Mouse (Mus musculus) ES-E14 (cell line): ENCODE data around the gene Smchd1. TPM values are rescaled to one million over a fixed set of nuclear protein-coding genes. Genes with fewer than 3 reads are reported as not detected.

Source experiments
- DNase-seq: peaks from one replicate; pipeline ENCODE4 v3.0.0-alpha.2; 2013; ENCODE audit warnings: low read depth, low spot score
- H3K27ac ChIP-seq: 2 replicates; pipeline ENCODE4 v1.5.1; 2012; ENCODE audit warnings: low read depth, mild to moderate bottlenecking, low read length, moderate library complexity, mixed read lengths; ENCODE audit not compliant: poor library complexity, insufficient read depth, severe bottlenecking
- H3K36me3 ChIP-seq: 2 replicates; pipeline ENCODE4 v1.6.1; 2012; ENCODE audit warnings: mild to moderate bottlenecking, low read length, moderate library complexity, mixed read lengths; ENCODE audit not compliant: control insufficient read depth, poor library complexity, insufficient read depth, severe bottlenecking
- H3K4me1 ChIP-seq, 2 experiments: fragments of 150-350 bp in 1 of 2; sonication (generic) in 1 of 2; 2 replicates each; pipeline ENCODE4 v1.6.1; 2012; ENCODE audit warnings: low read length in 2 of 2, mild to moderate bottlenecking in 1 of 2, mixed read lengths in 1 of 2; ENCODE audit not compliant: control insufficient read depth in 2 of 2, insufficient read depth in 2 of 2, poor library complexity in 1 of 2
- H3K4me3 ChIP-seq, 2 experiments: fragments of 150-350 bp in 1 of 2; sonication (generic) in 1 of 2; 2 replicates each; pipeline ENCODE4 v1.5.1; 2012; ENCODE audit warnings: low read length in 2 of 2, low read depth in 1 of 2, mild to moderate bottlenecking in 1 of 2, mixed read lengths in 1 of 2; ENCODE audit not compliant: insufficient read depth in 1 of 2, poor library complexity in 1 of 2, severe bottlenecking in 1 of 2
- H3K9ac ChIP-seq: 2 replicates; pipeline ENCODE4 v1.6.1; 2012; ENCODE audit warnings: low read depth, mild to moderate bottlenecking, low read length, mixed read lengths; ENCODE audit not compliant: poor library complexity, insufficient read depth, severe bottlenecking
- H3K9me3 ChIP-seq: fragments of 150-350 bp; sonication (generic); 2 replicates; pipeline ENCODE4 v1.6.1; 2012; ENCODE audit warnings: low read depth, mild to moderate bottlenecking, low read length; ENCODE audit not compliant: control insufficient read depth, insufficient read depth
- CHD2 ChIP-seq: IDR thresholded peaks from 2 replicates; pipeline ENCODE4 v1.6.1; 2014; ENCODE audit warnings: mild to moderate bottlenecking, low read depth, low read length, inconsistent platforms
- HCFC1 ChIP-seq: IDR thresholded peaks from 2 replicates; pipeline ENCODE4 v1.6.1; 2012; ENCODE audit warnings: low read length, inconsistent platforms, borderline replicate concordance; ENCODE audit not compliant: insufficient read depth
- MAFK ChIP-seq: IDR thresholded peaks from 2 replicates; pipeline ENCODE4 v1.6.1; 2014; ENCODE audit warnings: mild to moderate bottlenecking, low read depth, low read length, inconsistent platforms; ENCODE audit not compliant: insufficient read depth
- ZC3H11A ChIP-seq: IDR thresholded peaks from 2 replicates; pipeline ENCODE4 v1.6.1; 2012; ENCODE audit warnings: low read depth, mild to moderate bottlenecking, inconsistent platforms, low read length, borderline replicate concordance
- ZNF384 ChIP-seq: IDR thresholded peaks from 2 replicates; pipeline ENCODE4 v1.6.1; 2012; ENCODE audit warnings: low read depth, low read length, inconsistent platforms
- in situ Hi-C, 2 experiments: fragments of 600-800 bp; cut with MboI; formaldehyde crosslinking; loops; one replicate each; pipeline ENCODE4 v1.15.1; 2025; ENCODE audit warnings: low sequenced_read_pairs in 2 of 2, inconsistent platforms in 1 of 2; ENCODE audit not compliant: unreplicated experiment in 2 of 2
- total RNA-seq: library from RNA; depleted of rRNA; stranded (reverse); fragments of 300-350 nt; gene quantifications from 2 replicates; pipeline ENCODE4 v1.2.3, GENCODE M21; 2012; rRNA removed

Smchd1 gene
- total RNA-seq, 1 experiment: 41.0 TPM

- no peaks in the 10 kb centered on the region for H3K9me3 ChIP-seq
- TF ChIP-seq HCFC1: no peak
- in situ Hi-C loops: no loop called here
- no peaks in the 10 kb centered on the region for H3K4me1 ChIP-seq
- DNase-seq: no peak
- H3K36me3 ChIP-seq: no peaks in the 10 kb centered on the region
- no peak overlapping the region for H3K9ac ChIP-seq
- no peak overlapping the region for H3K4me3 ChIP-seq
- H3K27ac ChIP-seq: no peak overlapping the region
Measured at GRCm38 (mm10) chr17:71300338-71300737, 174.8 kb downstream of the Smchd1 start.

- no peak overlapping the region for H3K9ac ChIP-seq
- no peak for DNase-seq
- H3K36me3 ChIP-seq: no peaks in the 10 kb centered on the region
- in situ Hi-C loops: no loop called here
- H3K4me3 ChIP-seq: no peak overlapping the region
- no peak overlapping the region for H3K27ac ChIP-seq
- H3K9me3 ChIP-seq: no peaks in the 10 kb centered on the region
- TF ChIP-seq CHD2 (no peak), MAFK (no peak), HCFC1 (no peak), ZC3H11A (no peak), ZNF384 (no peak)
- H3K4me1 ChIP-seq: no peaks in the 10 kb centered on the region
Measured at GRCm38 (mm10) chr17:71299879-71300278, 175.3 kb downstream of the Smchd1 start.

- Histone ChIP-seq H3K27ac (no peak overlapping the region), H3K9me3 (no peaks in the 10 kb centered on the region), H3K9ac (no peak overlapping the region), H3K4me1 (no peaks in the 10 kb centered on the region), H3K36me3 (no peaks in the 10 kb centered on the region), H3K4me3 (no peak overlapping the region)
- in situ Hi-C loops: no loop called here
- no peak for DNase-seq
- no peak for TF ChIP-seq ZC3H11A
- no peak for TF ChIP-seq HCFC1
- TF ChIP-seq ZNF384: no peak
- TF ChIP-seq MAFK: no peak
- no peak for TF ChIP-seq CHD2
Measured at GRCm38 (mm10) chr17:71294570-71294969, 180.6 kb downstream of the Smchd1 start.

Other genes with a start within 250 kb of the Smchd1 start
- gene Emilin2, start 163.4 kb downstream of the Smchd1 start, total RNA-seq: 1.0 TPM in 2 replicates
- gene Gm4707, start 15.4 kb downstream of the Smchd1 start, total RNA-seq: 3.9 and 6.9 TPM in 2 replicates
- 31.5 and 42.8 TPM in 2 replicates for gene Ndc80, start 51.5 kb upstream of the Smchd1 start, total RNA-seq
- 0.22 and 0.32 TPM in 2 replicates for gene Spdya, start 76.7 kb upstream of the Smchd1 start, total RNA-seq
- 264 and 289 TPM in 2 replicates for gene Wdr43, start 140.6 kb upstream of the Smchd1 start, total RNA-seq
- gene Togaram2, start 197.9 kb upstream of the Smchd1 start, total RNA-seq: 0.05 and 0.09 TPM in 2 replicates